Mouse (Mus musculus) stomach, embryonic 15.5 days (tissue): ENCODE measurements around the gene 4930407I10Rik. TPM values are rescaled to one million over a fixed set of nuclear protein-coding genes. Genes with fewer than 3 reads are reported as not detected.
A peak's percentile ranks its signal among the peaks of the same experiment; 100 is the strongest.

Experiments used
- ATAC-seq: fragments of 200-750 bp; cut with Nextera tagmentation; 2 replicates; pipeline ENCODE4 v1.8.0; 2017; ENCODE audit warnings: low read depth, moderate number of reproducible peaks, moderate TSS enrichment; ENCODE audit not compliant: insufficient read depth, low FRiP score
- H3K27ac ChIP-seq: fragments of 300-500 bp; sonication (generic); 2 replicates; pipeline ENCODE4 v1.5.1; 2015; ENCODE audit warnings: mild to moderate bottlenecking, inconsistent platforms
- H3K27me3 ChIP-seq: fragments of 300-500 bp; sonication (generic); replicated peaks from 2 replicates; pipeline ENCODE4 v1.6.1; 2015; ENCODE audit warnings: inconsistent platforms
- H3K36me3 ChIP-seq: fragments of 300-500 bp; sonication (generic); 2 replicates; pipeline ENCODE4 v1.6.1; 2015; ENCODE audit warnings: inconsistent platforms
- H3K4me1 ChIP-seq: fragments of 300-500 bp; sonication (generic); 2 replicates; pipeline ENCODE4 v1.6.1; 2015; ENCODE audit warnings: inconsistent platforms
- H3K4me2 ChIP-seq: fragments of 300-500 bp; sonication (generic); 2 replicates; pipeline ENCODE4 v1.6.1; 2015; ENCODE audit warnings: mild to moderate bottlenecking, inconsistent platforms
- H3K4me3 ChIP-seq: fragments of 300-500 bp; sonication (generic); replicated peaks from 2 replicates; pipeline ENCODE4 v1.5.1; 2015; ENCODE audit warnings: inconsistent platforms
- H3K9ac ChIP-seq: fragments of 300-500 bp; sonication (generic); 2 replicates; pipeline ENCODE4 v1.6.1; 2015; ENCODE audit warnings: inconsistent platforms
- H3K9me3 ChIP-seq: fragments of 300-500 bp; sonication (generic); 2 replicates; pipeline ENCODE4 v1.6.1; 2016; ENCODE audit warnings: inconsistent platforms
- WGBS: fragments of 180-500 bp; shearing (Covaris S2); methylation state at CpG from one replicate; pipeline ENCODE4 v1.1.7; 2015; 5-methylcytosine and 5-hydroxymethylcytosine counted together
- polyA plus RNA-seq: library from polyadenylated mRNA; unstranded; fragments of >200 nt; fragmentation: Nextera tagmentation; extraction: Ambion mirVana; gene quantifications from 2 replicates; pipeline ENCODE4 v1.2.1, GENCODE M21; 2015

The 4930407I10Rik gene
- not detected in 2 replicates for polyA plus RNA-seq

- H3K4me3 ChIP-seq, result no peak within 1 kb of the TSS
- H3K9ac ChIP-seq, result no peak within 1 kb of the TSS
- no peaks in the 10 kb centered on the region for H3K4me1 ChIP-seq
- WGBS, result 93% methylated on average over 1 of the region's 1 CpGs
- no peak for ATAC-seq
- no peak within 1 kb of the TSS for H3K27ac ChIP-seq
- no peaks in the 10 kb centered on the region for H3K36me3 ChIP-seq
- no peak within 1 kb of the TSS; the same call in 1 of the 2 replicates for H3K4me2 ChIP-seq
- 0 out of 2 replicates have a peak, but pooled peaks cover 11% of the 10 kb centered on the region for H3K27me3 ChIP-seq
- no peaks in the 10 kb centered on the region for H3K9me3 ChIP-seq
These were observed at the start of gene 4930407I10Rik for GRCm38 (mm10) chr15:82058719-82059201. Gene 4930407I10Rik, plus strand, starts transcription at chr15:82059151.

GRCm38 (mm10) chr15:82011947-82012346 lies 47.0 kb upstream of the 4930407I10Rik start:
- WGBS, result 84% methylated on average over 6 of the region's 6 CpGs
- Histone ChIP-seq H3K9ac (no peak overlapping the region), H3K27me3 (no peaks in the 10 kb centered on the region), H3K36me3 (0 out of 2 replicates have a peak, but pooled peaks cover 3% of the 10 kb centered on the region), H3K9me3 (no peaks in the 10 kb centered on the region), H3K4me1 (no peaks in the 10 kb centered on the region), H3K4me3 (no peak overlapping the region), H3K4me2 (no peak overlapping the region), H3K27ac (no peak overlapping the region)
- no peak for ATAC-seq

GRCm38 (mm10) chr15:82014745-82015391 lies 44.1 kb upstream of the 4930407I10Rik start:
- no peak for ATAC-seq
- WGBS, result 19% methylated on average over 9 of the region's 9 CpGs
- H3K27ac ChIP-seq, result peak overlapping the region; percentile 76

GRCm38 (mm10) chr15:82015392-82016100 lies 43.4 kb upstream of the 4930407I10Rik start:
- peak overlapping the region; percentile 94 for H3K4me2 ChIP-seq
- peak overlapping the region; percentile 95 for H3K4me3 ChIP-seq
- peak overlapping the region; percentile 76 for H3K27ac ChIP-seq
- no peaks in the 10 kb centered on the region for H3K27me3 ChIP-seq
- WGBS, result under 1% methylated on average over 39 of the region's 39 CpGs
- H3K9ac ChIP-seq, result peak overlapping the region; percentile 88
- ATAC-seq, result no peak
- H3K9me3 ChIP-seq, result no peaks in the 10 kb centered on the region
- H3K36me3 ChIP-seq, result 0 out of 2 replicates have a peak, but pooled peaks cover 6% of the 10 kb centered on the region
- no peaks in the 10 kb centered on the region for H3K4me1 ChIP-seq

More at GRCm38 (mm10) chr15:82014745-82015391, 44.1 kb upstream of the 4930407I10Rik start:
- Histone ChIP-seq H3K36me3 (0 out of 2 replicates have a peak, but pooled peaks cover 4% of the 10 kb centered on the region), H3K9me3 (no peaks in the 10 kb centered on the region), H3K27me3 (no peaks in the 10 kb centered on the region), H3K4me3 (peak overlapping the region; percentile 95), H3K4me2 (peak overlapping the region; percentile 94), H3K4me1 (no peaks in the 10 kb centered on the region), H3K9ac (peak overlapping the region; percentile 88)

GRCm38 (mm10) chr15:82016101-82016808 lies 42.7 kb upstream of the 4930407I10Rik start:
- peak overlapping the region; percentile 94 for H3K4me2 ChIP-seq
- WGBS, result under 1% methylated on average over 53 of the region's 53 CpGs
- no peaks in the 10 kb centered on the region for H3K27me3 ChIP-seq
- no peaks in the 10 kb centered on the region for H3K9me3 ChIP-seq
- H3K4me1 ChIP-seq, result no peaks in the 10 kb centered on the region
- 0 out of 2 replicates have a peak, but pooled peaks cover 6% of the 10 kb centered on the region for H3K36me3 ChIP-seq
- peak overlapping the region; percentile 81 for H3K27ac ChIP-seq
- peak overlapping the region; percentile 88 for H3K9ac ChIP-seq
- H3K4me3 ChIP-seq, result peak overlapping the region; percentile 95
- peak; percentile 97 for ATAC-seq

- Histone ChIP-seq H3K9me3 (no peaks in the 10 kb centered on the region), H3K27ac (peak overlapping the region; percentile 81), H3K27me3 (no peaks in the 10 kb centered on the region), H3K4me3 (peak overlapping the region; percentile 95), H3K9ac (peak overlapping the region; percentile 65), H3K4me2 (peak overlapping the region; percentile 79), H3K4me1 (no peaks in the 10 kb centered on the region), H3K36me3 (0 out of 2 replicates have a peak, but pooled peaks cover 6% of the 10 kb centered on the region)
- WGBS, result 23% methylated on average over 6 of the region's 6 CpGs
- no peak for ATAC-seq
These were observed 42.1 kb upstream of the 4930407I10Rik start for GRCm38 (mm10) chr15:82016830-82017229.

GRCm38 (mm10) chr15:82017461-82017860 lies 41.5 kb upstream of the 4930407I10Rik start:
- Histone ChIP-seq H3K9ac (no peak overlapping the region), H3K27ac (no peak overlapping the region), H3K4me2 (no peak overlapping the region), H3K9me3 (no peaks in the 10 kb centered on the region), H3K36me3 (peaks cover 6% of the 10 kb centered on the region; the same call in 1 of the 2 replicates), H3K4me1 (no peaks in the 10 kb centered on the region), H3K4me3 (no peak overlapping the region), H3K27me3 (no peaks in the 10 kb centered on the region)
- WGBS, result 77% methylated on average over 4 of the region's 4 CpGs
- ATAC-seq, result no peak

GRCm38 (mm10) chr15:82019288-82019687 lies 39.7 kb upstream of the 4930407I10Rik start:
- 88% methylated on average over 3 of the region's 3 CpGs for WGBS
- H3K4me2 ChIP-seq, result no peak overlapping the region
- no peak for ATAC-seq
- peaks cover 16% of the 10 kb centered on the region for H3K36me3 ChIP-seq
- no peaks in the 10 kb centered on the region for H3K4me1 ChIP-seq
- no peak overlapping the region for H3K4me3 ChIP-seq
- H3K27ac ChIP-seq, result no peak overlapping the region
- no peak overlapping the region for H3K9ac ChIP-seq
- no peaks in the 10 kb centered on the region for H3K9me3 ChIP-seq
- no peaks in the 10 kb centered on the region for H3K27me3 ChIP-seq

GRCm38 (mm10) chr15:82022535-82023088 lies 36.3 kb upstream of the 4930407I10Rik start:
- ATAC-seq, result no peak
- H3K4me3 ChIP-seq, result no peak overlapping the region

GRCm38 (mm10) chr15:82023965-82024635 lies 34.9 kb upstream of the 4930407I10Rik start:
- no peaks in the 10 kb centered on the region for H3K9me3 ChIP-seq
- no peaks in the 10 kb centered on the region for H3K4me1 ChIP-seq
- 81% methylated on average over 6 of the region's 6 CpGs for WGBS
- no peak overlapping the region for H3K27ac ChIP-seq
- peaks cover 39% of the 10 kb centered on the region for H3K36me3 ChIP-seq
- H3K4me3 ChIP-seq, result no peak overlapping the region
- ATAC-seq, result no peak
- no peak overlapping the region for H3K4me2 ChIP-seq
- no peaks in the 10 kb centered on the region for H3K27me3 ChIP-seq
- H3K9ac ChIP-seq, result no peak overlapping the region

More at GRCm38 (mm10) chr15:82022535-82023088, 36.3 kb upstream of the 4930407I10Rik start:
- no peaks in the 10 kb centered on the region for H3K27me3 ChIP-seq
- H3K4me2 ChIP-seq, result no peak overlapping the region
- whole genome bisulfite sequencing, result 81% methylated on average over 13 of the region's 13 CpGs
- H3K27ac ChIP-seq, result no peak overlapping the region
- H3K36me3 ChIP-seq, result peaks cover 34% of the 10 kb centered on the region
- H3K9me3 ChIP-seq, result no peaks in the 10 kb centered on the region
- no peaks in the 10 kb centered on the region for H3K4me1 ChIP-seq
- H3K9ac ChIP-seq, result no peak overlapping the region

- H3K27ac ChIP-seq, result no peak overlapping the region
- peaks cover 41% of the 10 kb centered on the region for H3K36me3 ChIP-seq
- H3K4me1 ChIP-seq, result no peaks in the 10 kb centered on the region
- no peaks in the 10 kb centered on the region for H3K27me3 ChIP-seq
- no peak overlapping the region for H3K4me2 ChIP-seq
- H3K9ac ChIP-seq, result no peak overlapping the region
- 85% methylated on average over 7 of the region's 7 CpGs for WGBS
- no peak for ATAC-seq
- H3K9me3 ChIP-seq, result no peaks in the 10 kb centered on the region
- no peak overlapping the region for H3K4me3 ChIP-seq
These were observed 31.7 kb upstream of the 4930407I10Rik start for GRCm38 (mm10) chr15:82027276-82027675.
